Mouse (Mus musculus): ENCODE measurements around the gene Rpgrip1l. TPM values are rescaled to one million over a fixed set of nuclear protein-coding genes. Genes with fewer than 3 reads are reported as not detected.

Rpgrip1l gene
- 2.6 and 5.0 TPM in 2 replicates for total RNA-seq (2012; rRNA removed)
- total RNA-seq (2014; rRNA removed) = 2.1 and 2.7 TPM in 2 replicates
- 3.8 and 5.4 TPM in 2 replicates for polyA plus RNA-seq (2012; ENCODE audit: insufficient read length, low read depth)

DNA sequence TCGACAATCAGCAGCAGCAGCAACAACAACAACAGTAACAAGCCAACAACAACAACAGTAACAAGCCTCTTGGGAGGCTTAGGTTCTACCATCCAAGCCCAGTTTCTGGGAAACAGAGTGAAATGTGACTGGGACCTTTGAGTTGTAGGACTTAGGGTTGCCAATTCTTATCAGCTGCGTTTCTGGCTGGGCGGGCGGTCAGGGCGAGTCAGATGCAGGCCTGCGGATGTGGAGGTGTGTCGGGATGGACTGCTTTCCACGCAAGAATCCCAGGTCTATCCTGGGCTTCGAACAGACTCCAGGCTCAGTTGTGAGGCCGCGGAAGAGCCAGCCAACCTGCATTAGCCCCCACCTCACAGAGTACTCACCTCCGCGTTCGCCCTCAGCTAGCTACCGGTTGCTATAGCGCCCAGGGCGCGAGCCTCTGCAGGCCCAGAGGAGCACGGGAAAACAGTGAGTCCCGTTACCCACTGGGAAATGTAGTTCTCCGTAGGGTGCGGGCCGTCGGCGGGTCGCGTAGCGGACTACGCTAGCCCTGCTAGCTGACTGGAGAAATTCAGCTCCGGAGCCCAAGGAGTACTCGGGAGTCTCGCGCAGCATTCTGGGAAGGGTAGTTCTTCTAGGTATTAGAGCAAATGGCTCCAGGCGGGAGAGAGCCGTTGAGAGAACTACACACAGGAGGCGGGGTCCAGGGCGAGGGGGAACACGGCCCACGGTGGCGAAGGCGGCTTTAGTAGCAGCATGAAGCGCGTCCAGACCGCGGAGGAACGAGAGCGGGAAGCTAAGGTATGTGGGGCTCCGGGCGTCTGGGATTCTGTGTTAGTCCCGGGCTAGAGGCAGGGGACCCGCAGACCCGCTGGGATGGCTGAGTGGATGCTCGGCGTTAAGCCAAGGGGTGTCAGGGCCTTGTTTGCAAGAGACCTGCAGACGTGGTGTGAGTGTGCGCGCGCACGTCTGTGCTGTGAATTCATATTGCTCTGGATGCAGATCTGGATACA lies at the start of gene Rpgrip1l, which contains the start of gene Fto:
Gene Rpgrip1l, minus strand, starts transcription at position 428 of the 998 bp plus-strand sequence.
Gene Fto, plus strand, starts transcription at position 691 of the 998 bp plus-strand sequence.
- Histone ChIP-seq H3K9me3 (replicated peaks; ENCODE audit: low read length) (no peaks in the 10 kb centered on the region), H3K27me3 (replicated peaks) (no peaks in the 10 kb centered on the region), H3K27ac (ENCODE audit: insufficient read depth, low read depth) (no peak within 1 kb of the TSS), H3K4me2 (ENCODE audit: insufficient read depth, low read depth, poor library complexity, severe bottlenecking) (peak within 1 kb of the TSS; percentile 93), H3K79me2 (replicated peaks; ENCODE audit: control insufficient read depth, extremely low read depth, insufficient read depth, poor library complexity, severe bottlenecking) (peaks cover 24% of the 10 kb centered on the region), H3K9ac (ENCODE audit: insufficient read depth, low read depth) (peak within 1 kb of the TSS; percentile 80), H3K36me3 (replicated peaks in 1 of 2; ENCODE audit: control insufficient read depth in 1 of 2, insufficient read depth in 1 of 2, low read length in 1 of 2) (peaks cover 0 to 22% of the 10 kb centered on the region in 2 experiments), H3K4me1 (ENCODE audit: control insufficient read depth in 1 of 2, insufficient read depth in 2 of 2) (peaks cover 0 to 34% of the 10 kb centered on the region in 2 experiments; a peak in 2 of 4 replicates), H3K4me3 (replicated peaks in 1 of 3; ENCODE audit: low read depth in 2 of 3, low read length in 2 of 3, poor library complexity in 1 of 3) (peak within 1 kb of the TSS; percentile 76 to 97 (median 76))
- dilution Hi-C loops (cut with MboI; ENCODE audit: extremely low pct_ligation_motif_present, extremely low pct_unique_long_range_greater_than_20kb, low sequenced_read_pairs) = no loop called here
- peak; percentile 98 for DNase-seq (ENCODE audit: extremely low read depth)
- in situ Hi-C loops (cut with MboI; ENCODE audit: low pct_ligation_motif_present, low pct_unique_long_range_greater_than_20kb, low sequenced_read_pairs) = no loop called here
- 0 out of 2 replicates have a peak, but pooled peaks have one; percentile 39 for TF ChIP-seq TBP (conservative IDR thresholded peaks at IDR 0.05; ENCODE audit: low read depth, low read length)
- TF ChIP-seq BHLHE40 (IDR thresholded peaks at IDR 0.05; ENCODE audit: low read depth, low read length) = peak; percentile 12; the same call in 1 of the 2 replicates
- TF ChIP-seq SMC3 (IDR thresholded peaks at IDR 0.05; ENCODE audit: low read depth, low read length) = no peak
- no peak for TF ChIP-seq EP300 (IDR thresholded peaks at IDR 0.05; ENCODE audit: low read length)
- 0 out of 2 replicates have a peak, but pooled peaks have one; percentile 53 for TF ChIP-seq UBTF (IDR thresholded peaks at IDR 0.05; ENCODE audit: low read depth, low read length)
- peak; percentile 97; the same call in 1 of the 2 replicates for TF ChIP-seq KAT2A (IDR thresholded peaks at IDR 0.05; ENCODE audit: insufficient replicate concordance, low read length)
- TF ChIP-seq JUND (conservative IDR thresholded peaks at IDR 0.05; ENCODE audit: low read depth, low read length) = no peak
- no peak for TF ChIP-seq CHD1 (IDR thresholded peaks at IDR 0.05; ENCODE audit: low read depth, low read length)
- peak; percentile 68 for TF ChIP-seq POLR2A (IDR thresholded peaks at IDR 0.05; ENCODE audit: low read depth, low read length)
- peak; percentile 77 for TF ChIP-seq NRF1 (IDR thresholded peaks at IDR 0.05; ENCODE audit: low read depth, low read length)
- peak; percentile 96 for TF ChIP-seq SIN3A (IDR thresholded peaks at IDR 0.05; ENCODE audit: low read length)
- TF ChIP-seq ZKSCAN1 (IDR thresholded peaks at IDR 0.05; ENCODE audit: borderline replicate concordance, low read depth, low read length) = peak; percentile 20; the same call in 1 of the 2 replicates
- TF ChIP-seq ELF1 (IDR thresholded peaks at IDR 0.05; ENCODE audit: low read depth, low read length) = peak; percentile 71; the same call in 1 of the 2 replicates
- peak; percentile 83; the same call in 1 of the 2 replicates for TF ChIP-seq GABPA (IDR thresholded peaks at IDR 0.05; ENCODE audit: insufficient replicate concordance, low read depth, low read length)
- no peak for TF ChIP-seq CTCF (conservative IDR thresholded peaks at IDR 0.05 in 1 of 2, IDR thresholded peaks at IDR 0.05 in 1 of 2; ENCODE audit: low read depth in 2 of 2, low read length in 2 of 2)
- 0 out of 2 replicates have a peak, but pooled peaks have one; percentile 43 for TF ChIP-seq CHD2 (IDR thresholded peaks at IDR 0.05; ENCODE audit: low read length)
- no peak for TF ChIP-seq MYC (IDR thresholded peaks at IDR 0.05; ENCODE audit: low read depth, low read length)
- no peak for TF ChIP-seq USF1 (IDR thresholded peaks at IDR 0.05; ENCODE audit: low read depth, low read length)
- no peak; the same call in 1 of the 2 replicates for TF ChIP-seq MEF2A (IDR thresholded peaks at IDR 0.05; ENCODE audit: borderline replicate concordance, low read depth, low read length)
- no peak for TF ChIP-seq ZNF384 (IDR thresholded peaks at IDR 0.05; ENCODE audit: low read depth, low read length)
- TF ChIP-seq POLR2AphosphoS2 (IDR thresholded peaks at IDR 0.05; ENCODE audit: low read depth, low read length) = peak; percentile 45; the same call in 1 of the 2 replicates
- peak; percentile 57; the same call in 1 of the 2 replicates for TF ChIP-seq MAX (IDR thresholded peaks at IDR 0.05; ENCODE audit: low read length)
- peak; percentile 98 for TF ChIP-seq MAZ (IDR thresholded peaks at IDR 0.05; ENCODE audit: low read depth, low read length)
- no peak for TF ChIP-seq JUN (IDR thresholded peaks at IDR 0.05; ENCODE audit: insufficient read depth, low read depth, low read length)
- peak; percentile 18; the same call in 1 of the 2 replicates for TF ChIP-seq NELFE (IDR thresholded peaks at IDR 0.05; ENCODE audit: low read depth, low read length)
- TF ChIP-seq USF2 (conservative IDR thresholded peaks at IDR 0.05; ENCODE audit: low read depth, low read length) = no peak
- no peak for TF ChIP-seq RAD21 (IDR thresholded peaks at IDR 0.05; ENCODE audit: low read depth, low read length)
- TF ChIP-seq ZMIZ1 (IDR thresholded peaks at IDR 0.05; ENCODE audit: low read depth, low read length) = peak; percentile 64; the same call in 1 of the 2 replicates
- no peak for TF ChIP-seq PAX5 (IDR thresholded peaks at IDR 0.05; ENCODE audit: low read length)
- TF ChIP-seq ZC3H11A (IDR thresholded peaks at IDR 0.05; ENCODE audit: low read depth, low read length) = no peak
- 0 out of 2 replicates have a peak, but pooled peaks have one; percentile 42 for TF ChIP-seq E2F4 (IDR thresholded peaks at IDR 0.05; ENCODE audit: insufficient replicate concordance, low read depth, low read length)
- TF ChIP-seq ETS1 (conservative IDR thresholded peaks at IDR 0.05; ENCODE audit: low read depth, low read length) = no peak
- 0 out of 2 replicates have a peak, but pooled peaks have one; percentile 17 for TF ChIP-seq MAFK (IDR thresholded peaks at IDR 0.05; ENCODE audit: insufficient replicate concordance, low read length)
- peak; percentile 87 for TF ChIP-seq MXI1 (IDR thresholded peaks at IDR 0.05; ENCODE audit: low read depth, low read length)
- TF ChIP-seq IRF4 (IDR thresholded peaks at IDR 0.05; ENCODE audit: low read depth, low read length) = peak; percentile 70
- peak; percentile 61; the same call in 1 of the 2 replicates for TF ChIP-seq TCF12 (IDR thresholded peaks at IDR 0.05; ENCODE audit: low read depth, low read length)

Data from CH12.LX (cell line).